Mouse (Mus musculus) cerebellum, adult 2 months (tissue): ENCODE measurements around the gene Selenot.

ENCODE experiments used
- CTCF ChIP-seq: fragments of 200-500 bp; IDR thresholded peaks from 2 replicates; pipeline ENCODE4 v1.5.1; 2011; ENCODE audit warnings: low read depth, mild to moderate bottlenecking, control low read depth, low read length, moderate library complexity, borderline replicate concordance; ENCODE audit not compliant: insufficient read depth
- POLR2A ChIP-seq: fragments of 200-500 bp; IDR thresholded peaks from 2 replicates; pipeline ENCODE4 v1.6.1; 2011; ENCODE audit warnings: low read length, control low read depth, borderline replicate concordance; ENCODE audit not compliant: insufficient read depth

DNA sequence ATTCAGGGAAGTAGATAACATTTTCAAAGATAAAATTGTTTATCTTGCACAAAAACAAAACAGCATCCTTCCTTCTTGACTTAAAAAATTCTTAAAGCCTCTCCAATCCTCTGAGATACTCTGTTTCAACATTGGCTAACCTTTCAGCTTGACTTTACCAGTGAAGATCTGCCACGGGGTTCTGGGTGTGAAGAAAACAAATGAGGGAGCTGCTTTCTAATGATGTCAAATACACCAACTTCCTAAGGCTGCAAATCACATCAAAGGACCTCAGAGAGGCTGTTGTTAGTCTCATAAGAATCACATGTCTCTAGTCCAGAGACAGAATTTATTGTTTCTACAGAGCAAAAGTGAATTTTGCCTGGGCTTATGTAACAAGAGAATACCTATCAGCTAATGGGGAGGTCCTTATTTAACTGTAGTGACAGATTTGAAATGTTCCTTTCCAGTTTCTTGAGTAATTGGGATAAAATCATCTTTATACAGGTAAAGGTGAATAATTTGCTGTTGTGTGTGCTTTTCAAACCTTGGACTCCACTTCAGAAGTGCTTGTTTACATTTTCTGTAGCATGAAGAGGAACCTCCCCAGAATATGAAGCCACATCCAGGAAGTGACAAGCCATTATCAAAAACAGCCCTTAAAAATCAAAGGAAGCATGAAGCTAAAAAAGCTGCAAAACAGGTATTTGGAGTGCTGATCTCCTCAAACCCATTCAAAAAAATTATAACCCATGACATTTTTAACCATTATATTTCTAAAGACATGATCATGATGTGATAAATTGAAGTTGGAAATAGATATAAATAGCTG is 24.2 kb upstream of the Selenot start:
- TF ChIP-seq CTCF (no peak), POLR2A (no peak)
